Mouse (Mus musculus) spleen, adult 12 weeks (tissue): ENCODE measurements around the gene Ell3.

Experiments
- DNase-seq: peaks from one replicate; pipeline ENCODE4 v3.0.0; 2022; ENCODE audit warnings: low spot score

Gene Ell3

GRCm38 (mm10) chr2:121447006-121447405 lies 2.9 kb upstream of the Ell3 start:
- DNase-seq: no peak

GRCm38 (mm10) chr2:121446506-121446905 lies 2.4 kb upstream of the Ell3 start:
- DNase-seq: no peak

- no peak for DNase-seq
Measured at GRCm38 (mm10) chr2:121445117-121445516, 1.0 kb upstream of the Ell3 start.

GRCm38 (mm10) chr2:121443068-121443349 lies 1.1 kb downstream of the Ell3 start:
- DNase-seq: no peak

GRCm38 (mm10) chr2:121442259-121443067 lies 1.6 kb downstream of the Ell3 start:
- DNase-seq: peak; percentile 73

GRCm38 (mm10) chr2:121441800-121442199 lies 2.3 kb downstream of the Ell3 start:
- peak; percentile 31 for DNase-seq

GRCm38 (mm10) chr2:121440834-121441605 lies 3.1 kb downstream of the Ell3 start:
- no peak for DNase-seq

GRCm38 (mm10) chr2:121439746-121440145 lies 4.3 kb downstream of the Ell3 start:
- no peak for DNase-seq

GRCm38 (mm10) chr2:121434854-121435253 lies 9.2 kb downstream of the Ell3 start:
- no peak for DNase-seq

GRCm38 (mm10) chr2:121425890-121426289 lies 18.2 kb downstream of the Ell3 start:
- no peak for DNase-seq

GRCm38 (mm10) chr2:121423166-121423565 lies 20.9 kb downstream of the Ell3 start:
- DNase-seq: no peak

- no peak for DNase-seq
Measured at GRCm38 (mm10) chr2:121418476-121418875, 25.6 kb downstream of the Ell3 start.

- DNase-seq: no peak
Measured at GRCm38 (mm10) chr2:121416356-121416755, 27.7 kb downstream of the Ell3 start.

- no peak for DNase-seq
Measured at GRCm38 (mm10) chr2:121415591-121415990, 28.5 kb downstream of the Ell3 start.

GRCm38 (mm10) chr2:121415103-121415502 lies 29.0 kb downstream of the Ell3 start:
- DNase-seq: no peak

- no peak for DNase-seq
Measured at GRCm38 (mm10) chr2:121414139-121414685, 29.9 kb downstream of the Ell3 start.

- DNase-seq: peak; percentile 94
Measured at GRCm38 (mm10) chr2:121413387-121414042, 30.6 kb downstream of the Ell3 start, which contains the start of the genes Pdia3 and Catsper2. TSS of gene Pdia3 (plus strand) at chr2:121413775. TSS of gene Catsper2 (minus strand) at chr2:121413792.

- no peak for DNase-seq
Measured at GRCm38 (mm10) chr2:121412843-121413386, 31.2 kb downstream of the Ell3 start.

- peak; percentile 58 for DNase-seq
Measured at GRCm38 (mm10) chr2:121408160-121408559, 35.9 kb downstream of the Ell3 start.

- DNase-seq: no peak
Measured at GRCm38 (mm10) chr2:121403296-121403695, 40.8 kb downstream of the Ell3 start.

GRCm38 (mm10) chr2:121396624-121397023 lies 47.5 kb downstream of the Ell3 start:
- peak; percentile 46 for DNase-seq
